Mouse (Mus musculus): ENCODE measurements at regions not wholly inside any gene's neighbourhood (a gene's known extent, or its start where the extent isn't known, plus 50 kb on each side); places are given as distances from the start of the nearest gene placed in this dataset.

GRCm38 (mm10) chr1:177670576-177670975 is 59.0 kb upstream of the 1700016C15Rik start:
- 90% methylated on average over 1 of the region's 1 CpGs for WGBS

GRCm38 (mm10) chr1:177676657-177677056 is 53.0 kb upstream of the 1700016C15Rik start:
- no peaks in the 10 kb centered on the region for H3K9me3 ChIP-seq (ENCODE audit: control insufficient read depth, low read length)
- H3K36me3 ChIP-seq (ENCODE audit: control insufficient read depth, insufficient read depth, low read length): no peaks in the 10 kb centered on the region
- no peak overlapping the region for H3K4me3 ChIP-seq (replicated peaks; ENCODE audit: low read length)
- 85% methylated on average over 5 of the region's 5 CpGs for WGBS
- H3K4me1 ChIP-seq (ENCODE audit: control insufficient read depth, insufficient read depth, low read length): no peaks in the 10 kb centered on the region
- H3K9ac ChIP-seq (ENCODE audit: low read depth, low read length, severe bottlenecking): no peak overlapping the region
- no peak for TF ChIP-seq POLR2A (IDR thresholded peaks at IDR 0.05; ENCODE audit: borderline replicate concordance, extremely low read depth, insufficient read depth, insufficient read length)
- H3K27ac ChIP-seq (replicated peaks; ENCODE audit: low read depth, low read length): no peak overlapping the region
- H3K27me3 ChIP-seq (ENCODE audit: control insufficient read depth, insufficient read depth, low read length): no peaks in the 10 kb centered on the region
- DNase-seq (ENCODE audit: low spot score): no peak
- no peak for ATAC-seq (ENCODE audit: low FRiP score, low read depth)
- H3K4me2 ChIP-seq (replicated peaks; ENCODE audit: low read depth, low read length, severe bottlenecking): no peak overlapping the region

More at GRCm38 (mm10) chr1:177670576-177670975, 59.0 kb upstream of the 1700016C15Rik start:
- Histone ChIP-seq H3K4me2 (replicated peaks; ENCODE audit: low read depth, low read length, severe bottlenecking) (no peak overlapping the region), H3K9me3 (ENCODE audit: control insufficient read depth, low read length) (no peaks in the 10 kb centered on the region), H3K27me3 (ENCODE audit: control insufficient read depth, insufficient read depth, low read length) (no peaks in the 10 kb centered on the region), H3K4me3 (replicated peaks; ENCODE audit: low read length) (no peak overlapping the region), H3K4me1 (ENCODE audit: control insufficient read depth, insufficient read depth, low read length) (no peaks in the 10 kb centered on the region), H3K9ac (ENCODE audit: low read depth, low read length, severe bottlenecking) (no peak overlapping the region), H3K27ac (replicated peaks; ENCODE audit: low read depth, low read length) (no peak overlapping the region), H3K36me3 (ENCODE audit: control insufficient read depth, insufficient read depth, low read length) (no peaks in the 10 kb centered on the region)
- DNase-seq (ENCODE audit: low spot score) (no peak), ATAC-seq (ENCODE audit: low FRiP score, low read depth) (no peak)
- TF ChIP-seq POLR2A (IDR thresholded peaks at IDR 0.05; ENCODE audit: borderline replicate concordance, extremely low read depth, insufficient read depth, insufficient read length): no peak

- H3K36me3 ChIP-seq (ENCODE audit: control insufficient read depth, insufficient read depth, low read length): no peaks in the 10 kb centered on the region
- no peak overlapping the region for H3K4me3 ChIP-seq (replicated peaks; ENCODE audit: low read length)
- no peak overlapping the region for H3K4me2 ChIP-seq (replicated peaks; ENCODE audit: low read depth, low read length, severe bottlenecking)
- no peak for ATAC-seq (ENCODE audit: low FRiP score, low read depth)
- TF ChIP-seq POLR2A (IDR thresholded peaks at IDR 0.05; ENCODE audit: borderline replicate concordance, extremely low read depth, insufficient read depth, insufficient read length): no peak
- no peak overlapping the region for H3K27ac ChIP-seq (replicated peaks; ENCODE audit: low read depth, low read length)
- no peaks in the 10 kb centered on the region for H3K27me3 ChIP-seq (ENCODE audit: control insufficient read depth, insufficient read depth, low read length)
- WGBS: 86% methylated on average over 4 of the region's 4 CpGs
- DNase-seq (ENCODE audit: low spot score): no peak
- no peaks in the 10 kb centered on the region for H3K4me1 ChIP-seq (ENCODE audit: control insufficient read depth, insufficient read depth, low read length)
- no peak overlapping the region for H3K9ac ChIP-seq (ENCODE audit: low read depth, low read length, severe bottlenecking)
- H3K9me3 ChIP-seq (ENCODE audit: control insufficient read depth, low read length): no peaks in the 10 kb centered on the region
Observed at GRCm38 (mm10) chr1:177678832-177679231, 50.8 kb upstream of the 1700016C15Rik start.
